In genomic region chr17:85867945-85868616, GRCm38 (mm10) we compare ENCODE assay signal across 13 mouse cellular contexts.
A peak's percentile ranks its signal among the peaks of the same experiment; 100 is the strongest.
DNase-seq lines count a peak whose midpoint lies in the region; ATAC-seq and TF ChIP-seq lines count a peak whose summit lies in the region.
"Had no signal": no experiment of that assay in that cellular context is flagged by ENCODE, and none has a peak within 500 bp of the region (broad histone marks: within the 10 kb centered on the region; RNA-seq: fewer than 3 reads in every experiment).

No protein-coding gene starts in this region.

- no peaks in the 10 kb centered on the region for H3K36me3 ChIP-seq in hindbrain, embryonic 10.5 days
- H3K36me3 ChIP-seq in hindbrain, embryonic 14.5 days (replicated peaks; ENCODE audit: control insufficient read depth, insufficient read depth), result no peaks in the 10 kb centered on the region
- H3K36me3 ChIP-seq in limb, embryonic 10.5 days, result no peaks in the 10 kb centered on the region
- H3K36me3 ChIP-seq: forebrain, embryonic 12.5 days; neural tube, embryonic 12.5 days had no signal

- H3K27me3 ChIP-seq in hindbrain, embryonic 10.5 days (ENCODE audit: insufficient read depth, poor library complexity, severe bottlenecking), result peaks cover 42% of the 10 kb centered on the region
- H3K27me3 ChIP-seq in hindbrain, embryonic 14.5 days (ENCODE audit: control insufficient read depth, insufficient read depth, low read length), result no peaks in the 10 kb centered on the region; the same call in 1 of the 2 replicates
- H3K27me3 ChIP-seq in limb, embryonic 10.5 days (ENCODE audit: low read depth, poor library complexity, severe bottlenecking), result peaks cover 46% of the 10 kb centered on the region
- H3K27me3 ChIP-seq in cerebellum, adult 2 months (ENCODE audit: control insufficient read depth, insufficient read depth, low read length), result no peaks in the 10 kb centered on the region
- H3K27me3 ChIP-seq: neural tube, embryonic 12.5 days had no signal

- H3K9ac ChIP-seq in hindbrain, embryonic 14.5 days, result no peak overlapping the region

- WGBS in hindbrain, embryonic 10.5 days, result 83% methylated on average over 12 of the region's 12 CpGs
- WGBS in hindbrain, embryonic 14.5 days, result 85% methylated on average over 12 of the region's 12 CpGs
- 83% methylated on average over 12 of the region's 12 CpGs for WGBS in limb, embryonic 10.5 days
- 76% methylated on average over 12 of the region's 12 CpGs for WGBS in cerebellum, adult 2 months

- no peak overlapping the region for H3K4me2 ChIP-seq in hindbrain, embryonic 14.5 days (replicated peaks)
- H3K4me2 ChIP-seq: forebrain, embryonic 12.5 days; heart, embryonic 11.5 days; neural tube, embryonic 12.5 days had no signal

- peak overlapping the region; percentile 29; the same call in 1 of the 2 replicates for H3K27ac ChIP-seq in hindbrain, embryonic 10.5 days
- H3K27ac ChIP-seq in hindbrain, embryonic 14.5 days, result no peak overlapping the region
- peak overlapping the region; percentile 73; the same call in 1 of the 2 replicates for H3K27ac ChIP-seq in limb, embryonic 10.5 days
- no peak overlapping the region for H3K27ac ChIP-seq in cerebellum, adult 2 months (ENCODE audit: insufficient read depth, low read length)
- H3K27ac ChIP-seq: forebrain, embryonic 12.5 days; neural tube, embryonic 12.5 days had no signal

- no peak for TF ChIP-seq POLR2A in cerebellum, adult 2 months (IDR thresholded peaks at IDR 0.05; ENCODE audit: borderline replicate concordance, insufficient read depth, low read length)

- H3K4me3 ChIP-seq in hindbrain, embryonic 10.5 days, result no peak overlapping the region
- H3K4me3 ChIP-seq in hindbrain, embryonic 14.5 days (replicated peaks; ENCODE audit: low read length), result no peak overlapping the region
- no peak overlapping the region for H3K4me3 ChIP-seq in limb, embryonic 10.5 days
- H3K4me3 ChIP-seq in cerebellum, adult 2 months (replicated peaks; ENCODE audit: insufficient read depth, low read depth, low read length), result no peak overlapping the region
- H3K4me3 ChIP-seq: forebrain, embryonic 12.5 days; neural tube, embryonic 12.5 days had no signal

- DNase-seq in hindbrain, embryonic 10.5 days (ENCODE audit: low spot score), result no peak
- no peak for DNase-seq in hindbrain, embryonic 14.5 days (ENCODE audit: low spot score)
- peak; percentile 26 for DNase-seq in urinary bladder, postnatal 14 days (ENCODE audit: low spot score)
- DNase-seq in urinary bladder, adult 2 months (ENCODE audit: low spot score), result no peak
- DNase-seq in limb, embryonic 10.5 days (ENCODE audit: low spot score), result no peak
- DNase-seq in urinary bladder, postnatal 36 days (ENCODE audit: low spot score in 2 of 2), result peak; percentile 4 to 13
- DNase-seq in cerebellum, adult 2 months, result no peak
- DNase-seq in left cerebral cortex, adult 18-20 months (ENCODE audit: low spot score in 2 of 2), result no peak
- DNase-seq: B cell, adult 2 months; cerebellum, adult 18-20 months had no signal

- no peaks in the 10 kb centered on the region for H3K9me3 ChIP-seq in hindbrain, embryonic 10.5 days
- H3K9me3 ChIP-seq in hindbrain, embryonic 14.5 days (ENCODE audit: control insufficient read depth, low read length), result no peaks in the 10 kb centered on the region
- H3K9me3 ChIP-seq in limb, embryonic 10.5 days (replicated peaks), result no peaks in the 10 kb centered on the region
- H3K9me3 ChIP-seq: forebrain, embryonic 12.5 days; neural tube, embryonic 12.5 days had no signal

- no peak for TF ChIP-seq CTCF in cerebellum, adult 2 months (IDR thresholded peaks at IDR 0.05; ENCODE audit: borderline replicate concordance, insufficient read depth, low read depth, low read length)

- no peak for ATAC-seq in hindbrain, embryonic 14.5 days (ENCODE audit: low FRiP score)

- H3K4me1 ChIP-seq in hindbrain, embryonic 10.5 days (replicated peaks), result peaks cover 49% of the 10 kb centered on the region
- 0 out of 2 replicates have a peak, but pooled peaks cover 7% of the 10 kb centered on the region for H3K4me1 ChIP-seq in hindbrain, embryonic 14.5 days (replicated peaks; ENCODE audit: control insufficient read depth, insufficient read depth, low read length)
- H3K4me1 ChIP-seq in limb, embryonic 10.5 days, result peaks cover 55% of the 10 kb centered on the region
- H3K4me1 ChIP-seq in cerebellum, adult 2 months (ENCODE audit: control insufficient read depth, insufficient read depth, low read length), result no peaks in the 10 kb centered on the region

Comparison
In these comparisons a context has a peak if more than half of its experiments do, and no peak if none do; other contexts are left out.
1. DNase-seq: peak in urinary bladder, postnatal 14 days (single experiment) and urinary bladder, postnatal 36 days (2 of 2); none in hindbrain, embryonic 10.5 days (single experiment), hindbrain, embryonic 14.5 days (single experiment), urinary bladder, adult 2 months (single experiment), limb, embryonic 10.5 days (single experiment), cerebellum, adult 2 months (0 of 2) and left cerebral cortex, adult 18-20 months (0 of 2).
2. H3K27ac ChIP-seq: peak in hindbrain, embryonic 10.5 days (single experiment) and limb, embryonic 10.5 days (single experiment); none in hindbrain, embryonic 14.5 days (single experiment) and cerebellum, adult 2 months (single experiment).